Mouse (Mus musculus) heart, postnatal 4 days (tissue): ENCODE results near the gene Lcn6. TPM values are rescaled to one million over a fixed set of nuclear protein-coding genes. Genes with fewer than 3 reads are reported as not detected.
"Not testable (repeated sequence)": the region's sequence is repeated elsewhere in the genome, so short reads cannot be mapped to it uniquely, and the experiment has no call there.

Experiments used
- DNase-seq: peaks from one replicate; pipeline ENCODE4 v3.0.0; 2021
- total RNA-seq, 2 experiments: library from RNA; stranded (reverse); gene quantifications; 2 replicates each; pipeline ENCODE4 v1.2.3; 2021

The Lcn6 gene
- total RNA-seq: not detected

- DNase-seq: no peak
Measured at GRCm38 (mm10) chr2:25676486-25676885, at the start of gene Lcn6. Gene Lcn6, plus strand, starts transcription at chr2:25676786.

- DNase-seq: no peak
Measured at GRCm38 (mm10) chr2:25627811-25628210, 48.8 kb upstream of the Lcn6 start, which contains the start of gene Fcna. Gene Fcna, minus strand, starts transcription at chr2:25628030.

- DNase-seq: no peak
Measured at GRCm38 (mm10) chr2:25628738-25629137, 47.8 kb upstream of the Lcn6 start.

- no peak for DNase-seq
Measured at GRCm38 (mm10) chr2:25633616-25634015, 43.0 kb upstream of the Lcn6 start.

- DNase-seq: no peak
Measured at GRCm38 (mm10) chr2:25634046-25634445, 42.5 kb upstream of the Lcn6 start.

GRCm38 (mm10) chr2:25639890-25640289, 36.7 kb upstream of the Lcn6 start:
- DNase-seq: peak; percentile 68

- DNase-seq: no peak
Measured at GRCm38 (mm10) chr2:25652902-25653301, 23.7 kb upstream of the Lcn6 start, which contains the start of gene Lcn8. Gene Lcn8, plus strand, starts transcription at chr2:25653120.

- no peak for DNase-seq
Measured at GRCm38 (mm10) chr2:25654502-25654901, 22.1 kb upstream of the Lcn6 start.

- DNase-seq: peak; percentile 29
Measured at GRCm38 (mm10) chr2:25656691-25657090, 19.9 kb upstream of the Lcn6 start.

GRCm38 (mm10) chr2:25657246-25657645, 19.3 kb upstream of the Lcn6 start:
- DNase-seq: peak; percentile 25

GRCm38 (mm10) chr2:25657652-25658051, 18.9 kb upstream of the Lcn6 start, which contains the start of gene Lcn5:
Gene Lcn5, plus strand, starts transcription at chr2:25657952.
- no peak for DNase-seq

- DNase-seq: no peak
Measured at GRCm38 (mm10) chr2:25660279-25660678, 16.3 kb upstream of the Lcn6 start.

GRCm38 (mm10) chr2:25661245-25661970, 15.2 kb upstream of the Lcn6 start:
- DNase-seq: no peak

GRCm38 (mm10) chr2:25663511-25663910, 13.1 kb upstream of the Lcn6 start:
- peak; percentile 70 for DNase-seq

- no peak for DNase-seq
Measured at GRCm38 (mm10) chr2:25664125-25664524, 12.5 kb upstream of the Lcn6 start.

- no peak for DNase-seq
Measured at GRCm38 (mm10) chr2:25666516-25666915, 10.1 kb upstream of the Lcn6 start.

- no peak for DNase-seq
Measured at GRCm38 (mm10) chr2:25679559-25679958, 3.0 kb downstream of the Lcn6 start.

GRCm38 (mm10) chr2:25682426-25682825, 5.8 kb downstream of the Lcn6 start, which contains the start of gene Lcn10:
Gene Lcn10, plus strand, starts transcription at chr2:25682726.
- no peak for DNase-seq

- no peak for DNase-seq
Measured at GRCm38 (mm10) chr2:25686941-25687340, 10.4 kb downstream of the Lcn6 start.

- peak; percentile 79 for DNase-seq
Measured at GRCm38 (mm10) chr2:25694605-25695004, 18.0 kb downstream of the Lcn6 start.

GRCm38 (mm10) chr2:25696951-25697350, 20.4 kb downstream of the Lcn6 start:
- no peak for DNase-seq

- no peak for DNase-seq
Measured at GRCm38 (mm10) chr2:25698696-25699095, 22.1 kb downstream of the Lcn6 start.

GRCm38 (mm10) chr2:25699743-25700142, 23.2 kb downstream of the Lcn6 start, which contains the start of gene Obp2a:
Gene Obp2a, plus strand, starts transcription at chr2:25700043.
- DNase-seq: not testable (repeated sequence)

GRCm38 (mm10) chr2:25701001-25701400, 24.4 kb downstream of the Lcn6 start:
- DNase-seq: no peak
